ENCODE assay signal across 11 mouse cellular contexts in the genomic region with DNA sequence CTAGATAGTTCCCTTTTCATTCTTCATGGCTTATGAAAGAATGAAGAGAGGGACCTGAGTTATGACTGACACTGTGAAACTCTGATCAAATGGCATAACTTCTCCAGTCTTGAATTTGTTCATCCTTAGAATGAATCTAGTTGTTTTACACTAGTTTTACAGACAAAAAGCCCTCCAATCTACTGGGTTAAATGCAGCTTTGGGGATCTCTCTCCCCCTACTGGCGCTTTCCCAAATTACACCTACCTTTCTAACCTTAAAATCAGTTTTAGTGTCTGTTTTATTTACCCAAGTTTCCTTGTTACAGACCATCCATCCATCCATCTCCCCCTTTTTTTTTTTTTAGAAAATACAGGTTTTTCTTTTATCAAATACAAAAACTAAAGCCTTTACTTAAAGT. TPM values are rescaled to one million over a fixed set of nuclear protein-coding genes. Genes with fewer than 3 reads are reported as not detected.
DNase-seq lines count a peak whose midpoint lies in the region; ATAC-seq and TF ChIP-seq lines count a peak whose summit lies in the region.
"Had no signal": no experiment of that assay in that cellular context is flagged by ENCODE, and none has a peak within 500 bp of the region (broad histone marks: within the 10 kb centered on the region; RNA-seq: fewer than 3 reads in every experiment).

No protein-coding gene starts in this region.

- peak; percentile 23; the same call in 1 of the 2 replicates for TF ChIP-seq CTCF in G1E (IDR thresholded peaks at IDR 0.05; ENCODE audit: low read depth, low read length)
- peak; percentile 78 for TF ChIP-seq CTCF in left cerebral cortex, adult 2 months (IDR thresholded peaks at IDR 0.05)

- no peak overlapping the region for H3K4me2 ChIP-seq in hindbrain, embryonic 11.5 days (replicated peaks; ENCODE audit: low read depth, low read length)
- H3K4me2 ChIP-seq: embryonic facial prominence, embryonic 12.5 days; lung, embryonic 15.5 days; stomach, embryonic 15.5 days had no signal

- 0% methylated on average over 1 of the region's 1 CpGs for WGBS in hindbrain, embryonic 11.5 days
- 2% methylated on average over 1 of the region's 1 CpGs for WGBS in hindbrain, embryonic 10.5 days

- no peak overlapping the region for H3K4me3 ChIP-seq in hindbrain, embryonic 11.5 days (ENCODE audit: low read depth, low read length)
- H3K4me3 ChIP-seq in hindbrain, embryonic 10.5 days = no peak overlapping the region
- H3K4me3 ChIP-seq in G1E (ENCODE audit: low read depth, low read length) = no peak overlapping the region
- H3K4me3 ChIP-seq in left cerebral cortex, adult 2 months = no peak overlapping the region
- H3K4me3 ChIP-seq: embryonic facial prominence, embryonic 12.5 days; lung, embryonic 15.5 days; stomach, embryonic 15.5 days had no signal

- H3K27me3 ChIP-seq in hindbrain, embryonic 11.5 days (ENCODE audit: control insufficient read depth, insufficient read depth, low read length) = no peaks in the 10 kb centered on the region
- H3K27me3 ChIP-seq in hindbrain, embryonic 10.5 days (ENCODE audit: insufficient read depth, poor library complexity, severe bottlenecking) = no peaks in the 10 kb centered on the region
- H3K27me3 ChIP-seq in G1E (ENCODE audit: insufficient read depth, low read length) = no peaks in the 10 kb centered on the region
- H3K27me3 ChIP-seq: embryonic facial prominence, embryonic 12.5 days; lung, embryonic 15.5 days; stomach, embryonic 15.5 days had no signal

- ATAC-seq in hindbrain, embryonic 11.5 days (ENCODE audit: low FRiP score) = no peak
- ATAC-seq in G1E (ENCODE audit: extremely low read depth, insufficient number of reproducible peaks, low FRiP score, poor library complexity, severe bottlenecking) = no peak

- H3K27ac ChIP-seq in hindbrain, embryonic 11.5 days (ENCODE audit: low read depth, low read length) = no peak overlapping the region
- no peak overlapping the region for H3K27ac ChIP-seq in hindbrain, embryonic 10.5 days
- no peak overlapping the region for H3K27ac ChIP-seq in left cerebral cortex, adult 2 months
- H3K27ac ChIP-seq: embryonic facial prominence, embryonic 12.5 days; lung, embryonic 15.5 days; stomach, embryonic 15.5 days had no signal

- no peaks in the 10 kb centered on the region for H3K36me3 ChIP-seq in hindbrain, embryonic 11.5 days (ENCODE audit: control insufficient read depth, insufficient read depth, low read length)
- H3K36me3 ChIP-seq in hindbrain, embryonic 10.5 days = peaks cover 5% of the 10 kb centered on the region; the same call in 1 of the 2 replicates
- H3K36me3 ChIP-seq in G1E (replicated peaks) = peaks cover 7% of the 10 kb centered on the region
- H3K36me3 ChIP-seq: stomach, embryonic 15.5 days had no signal

- intact Hi-C loops in left cerebral cortex, adult 2 months (cut with DNase I) = loop anchor here (2.0 to 5.0 kb wide), 4 partner anchors 98 to 539 kb away; a partner anchor contains a TSS

- no peaks in the 10 kb centered on the region for H3K9me3 ChIP-seq in hindbrain, embryonic 11.5 days (ENCODE audit: control insufficient read depth, low read length)
- no peaks in the 10 kb centered on the region for H3K9me3 ChIP-seq in hindbrain, embryonic 10.5 days
- H3K9me3 ChIP-seq in G1E (replicated peaks) = no peaks in the 10 kb centered on the region
- H3K9me3 ChIP-seq: embryonic facial prominence, embryonic 12.5 days; lung, embryonic 15.5 days; stomach, embryonic 15.5 days had no signal

- peak; percentile 59 for DNase-seq in hindbrain, embryonic 11.5 days (ENCODE audit: low spot score)
- no peak for DNase-seq in hindbrain, embryonic 10.5 days (ENCODE audit: low spot score)
- DNase-seq in 416B (ENCODE audit: low read depth) (peak; percentile 39), G1E (ENCODE audit: low spot score) (no peak)
- peak; percentile 71 for DNase-seq in embryo, embryonic 10.5 days (ENCODE audit: low spot score)
- peak; percentile 29 to 44 for DNase-seq in left cerebral cortex, adult 2 months (ENCODE audit: extremely low spot score in 1 of 2, low spot score in 2 of 2)
- DNase-seq in right cerebral cortex, postnatal 14 days = peak; percentile 42
- DNase-seq in urinary bladder, adult 2 months (ENCODE audit: low spot score) = no peak

- no peaks in the 10 kb centered on the region for H3K4me1 ChIP-seq in hindbrain, embryonic 11.5 days (replicated peaks; ENCODE audit: control insufficient read depth, insufficient read depth, low read length)
- no peaks in the 10 kb centered on the region for H3K4me1 ChIP-seq in hindbrain, embryonic 10.5 days (replicated peaks)
- no peaks in the 10 kb centered on the region for H3K4me1 ChIP-seq in G1E (ENCODE audit: insufficient read depth, low read depth, low read length)
- H3K4me1 ChIP-seq: embryonic facial prominence, embryonic 12.5 days; lung, embryonic 15.5 days; stomach, embryonic 15.5 days had no signal

- no peak overlapping the region for H3K9ac ChIP-seq in hindbrain, embryonic 11.5 days (ENCODE audit: low read depth, low read length)
- H3K9ac ChIP-seq: embryonic facial prominence, embryonic 12.5 days; lung, embryonic 15.5 days; stomach, embryonic 15.5 days had no signal

RNA-seq across cellular contexts. Expression of a gene that starts 27.6 kb away (rescaled TPM):
- not detected in 2 replicates for polyA plus RNA-seq in hindbrain, embryonic 11.5 days (2014; fragmentation: Nextera tagmentation; extraction: Ambion mirVana)
- not detected in 2 replicates for polyA plus RNA-seq in hindbrain, embryonic 10.5 days (2016; fragmentation: Nextera tagmentation; extraction: Ambion mirVana)
- total RNA-seq in G1E (2014; fragmentation: Nextera tagmentation) = not detected in 2 replicates
- total RNA-seq in G1E (2017) = not detected in 2 replicates
- polyA plus RNA-seq in G1E (2012) = not detected in 2 replicates
- not detected for total RNA-seq in left cerebral cortex, adult 2 months (2021)
- polyA plus RNA-seq in urinary bladder, adult 2 months (2012; rRNA removed) = not detected in 2 replicates
- polyA plus RNA-seq: embryonic facial prominence, embryonic 12.5 days; lung, embryonic 15.5 days; stomach, embryonic 15.5 days had no signal

RNA-seq across cellular contexts. Expression of a gene that starts 50.9 kb away (rescaled TPM):
- polyA plus RNA-seq in hindbrain, embryonic 11.5 days (2014; fragmentation: Nextera tagmentation; extraction: Ambion mirVana) = 19.8 and 20.6 TPM in 2 replicates
- 17.7 and 18.0 TPM in 2 replicates for polyA plus RNA-seq in hindbrain, embryonic 10.5 days (2016; fragmentation: Nextera tagmentation; extraction: Ambion mirVana)
- total RNA-seq in G1E (2014; fragmentation: Nextera tagmentation) = 15.0 and 16.8 TPM in 2 replicates
- total RNA-seq in G1E (2017) = 8.9 and 14.1 TPM in 2 replicates
- polyA plus RNA-seq in G1E (2012) = 1.5 and 1.9 TPM in 2 replicates
- 10 to 100 TPM; 42.5 to 47.4 TPM for total RNA-seq in left cerebral cortex, adult 2 months (2021)
- 14.2 and 18.7 TPM in 2 replicates for polyA plus RNA-seq in urinary bladder, adult 2 months (2012; rRNA removed)

RNA-seq across cellular contexts. Expression of a gene that starts 57.8 kb away (rescaled TPM):
- not detected in 2 replicates for polyA plus RNA-seq in hindbrain, embryonic 11.5 days (2014; fragmentation: Nextera tagmentation; extraction: Ambion mirVana)
- polyA plus RNA-seq in hindbrain, embryonic 10.5 days (2016; fragmentation: Nextera tagmentation; extraction: Ambion mirVana) = not detected in 2 replicates
- total RNA-seq in G1E (2014; fragmentation: Nextera tagmentation) (not detected in 2 replicates), G1E (2017) (not detected in 2 replicates)
- not detected in 2 replicates for polyA plus RNA-seq in G1E (2012)
- total RNA-seq in left cerebral cortex, adult 2 months (2021) = not detected
- polyA plus RNA-seq in urinary bladder, adult 2 months (2012; rRNA removed) = 0.11 and 0.13 TPM in 2 replicates
- polyA plus RNA-seq: lung, embryonic 15.5 days had no signal

Comparison
In these comparisons a context has a peak if more than half of its experiments do, and no peak if none do; other contexts are left out.
1. DNase-seq: peak in hindbrain, embryonic 11.5 days (single experiment), 416B (single experiment), embryo, embryonic 10.5 days (single experiment), left cerebral cortex, adult 2 months (2 of 2) and right cerebral cortex, postnatal 14 days (single experiment); none in hindbrain, embryonic 10.5 days (single experiment), G1E (single experiment) and urinary bladder, adult 2 months (single experiment).